Mouse (Mus musculus): ENCODE results near the gene Creb3.
"Not testable (repeated sequence)": the region's sequence is repeated elsewhere in the genome, so short reads cannot be mapped to it uniquely, and the experiment has no call there.

The Creb3 gene

GRCm38 (mm10) chr4:43561997-43562768, at the start of gene Creb3, which contains the start of gene Tln1:
Gene Creb3 (plus strand): TSS chr4:43562332.
Gene Tln1 (minus strand): TSS chr4:43562691.
- peak; percentile 98 for DNase-seq (ENCODE audit: low read depth, low spot score)

- no peak for DNase-seq (ENCODE audit: low read depth, low spot score)
These were observed 49.5 kb upstream of the Creb3 start for GRCm38 (mm10) chr4:43512653-43513052.

DNA sequence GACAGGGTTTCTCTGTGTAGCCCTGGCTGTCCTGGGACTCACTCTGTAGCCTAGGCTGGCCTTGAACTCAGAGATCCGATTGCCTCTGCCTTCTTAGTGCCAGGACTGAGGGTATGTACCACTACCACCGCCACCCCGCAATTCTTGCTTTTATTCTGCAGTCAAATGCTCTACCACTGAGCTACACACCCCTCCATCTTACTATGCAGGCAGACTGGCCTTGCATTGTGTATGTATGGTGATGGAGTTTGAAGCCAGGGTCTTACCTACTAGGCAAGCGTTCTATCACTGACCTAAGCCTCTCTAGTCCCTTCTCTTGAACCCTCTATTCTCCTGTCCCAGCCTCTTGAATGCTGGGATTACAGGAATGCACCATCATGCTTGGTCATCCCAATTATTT, 48.8 kb upstream of the Creb3 start:
- DNase-seq (ENCODE audit: low read depth, low spot score), result no peak

- DNase-seq (ENCODE audit: low read depth, low spot score), result no peak
These were observed 48.3 kb upstream of the Creb3 start for GRCm38 (mm10) chr4:43513791-43514190.

GRCm38 (mm10) chr4:43515764-43516708, 46.1 kb upstream of the Creb3 start:
- no peak for DNase-seq (ENCODE audit: low read depth, low spot score)

DNA sequence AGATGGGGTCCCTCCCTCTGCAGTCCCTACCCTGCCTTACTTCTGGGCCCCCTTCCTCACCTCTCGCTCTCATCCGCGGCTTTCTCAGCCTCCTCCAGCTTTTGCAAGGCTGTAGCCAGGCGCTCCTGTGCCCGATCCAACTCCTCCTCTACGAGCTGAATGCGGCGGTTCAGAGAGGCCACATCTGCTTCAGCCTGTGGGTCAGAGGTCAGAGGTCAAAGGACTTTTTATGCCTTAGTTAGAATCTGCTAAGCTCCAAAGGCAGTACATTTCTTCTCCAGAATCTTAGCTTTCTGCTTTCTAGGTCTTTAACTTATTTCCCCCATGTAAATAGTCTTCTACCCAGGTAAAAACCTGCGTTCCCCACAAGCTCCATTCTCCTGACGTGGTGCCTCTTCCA, 42.6 kb upstream of the Creb3 start:
- no peak for DNase-seq (ENCODE audit: low read depth, low spot score)

- DNase-seq (ENCODE audit: low read depth, low spot score), result peak; percentile 77
These were observed 42.2 kb upstream of the Creb3 start for GRCm38 (mm10) chr4:43519956-43520355.

GRCm38 (mm10) chr4:43527880-43528279, 34.3 kb upstream of the Creb3 start:
- DNase-seq (ENCODE audit: low read depth, low spot score), result peak; percentile 72

GRCm38 (mm10) chr4:43528487-43528886, 33.6 kb upstream of the Creb3 start:
- DNase-seq (ENCODE audit: low read depth, low spot score), result peak; percentile 54

- no peak for DNase-seq (ENCODE audit: low read depth, low spot score)
These were observed 32.0 kb upstream of the Creb3 start for GRCm38 (mm10) chr4:43530081-43530501.

DNA sequence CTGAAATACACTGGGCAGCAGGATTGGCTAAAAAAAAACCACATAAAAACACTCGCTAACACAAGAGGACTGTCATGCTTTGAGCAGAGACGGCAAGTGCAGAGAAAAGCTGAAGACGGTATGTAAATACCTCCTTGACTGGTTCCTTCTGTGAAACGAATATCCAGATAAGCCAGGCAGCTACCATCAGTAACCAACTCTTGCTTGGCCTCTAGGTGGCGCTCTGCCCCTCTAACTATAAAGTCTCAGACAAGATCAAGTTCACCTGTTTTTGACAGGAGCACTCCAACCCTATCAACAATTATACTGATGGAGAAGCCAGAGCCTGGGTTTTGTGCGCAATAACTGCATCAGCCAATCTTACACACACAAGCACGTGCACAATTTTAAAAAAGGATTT, 31.6 kb upstream of the Creb3 start:
- peak; percentile 87 for DNase-seq (ENCODE audit: low read depth, low spot score)

DNA sequence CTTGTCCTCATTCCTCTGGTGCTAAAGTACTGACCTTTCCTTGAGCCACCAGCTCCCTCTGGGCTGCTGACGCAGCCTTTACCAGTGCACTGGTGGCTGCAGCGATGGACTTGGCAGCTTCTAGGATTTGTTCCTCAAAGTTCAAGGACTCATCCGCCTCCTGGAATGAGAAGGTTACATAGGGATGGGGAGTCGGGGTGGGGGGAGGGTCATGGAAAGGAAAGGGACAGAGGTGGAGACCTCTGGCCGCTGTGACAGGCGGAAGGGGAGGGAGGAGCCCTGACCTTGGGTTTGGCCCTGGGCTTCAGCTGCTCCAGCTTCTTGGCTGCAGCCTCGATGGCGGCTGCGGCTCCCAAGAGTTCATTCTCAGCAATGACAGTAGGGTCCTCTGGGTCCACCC, 28.9 kb upstream of the Creb3 start:
- DNase-seq (ENCODE audit: low read depth, low spot score), result no peak

DNA sequence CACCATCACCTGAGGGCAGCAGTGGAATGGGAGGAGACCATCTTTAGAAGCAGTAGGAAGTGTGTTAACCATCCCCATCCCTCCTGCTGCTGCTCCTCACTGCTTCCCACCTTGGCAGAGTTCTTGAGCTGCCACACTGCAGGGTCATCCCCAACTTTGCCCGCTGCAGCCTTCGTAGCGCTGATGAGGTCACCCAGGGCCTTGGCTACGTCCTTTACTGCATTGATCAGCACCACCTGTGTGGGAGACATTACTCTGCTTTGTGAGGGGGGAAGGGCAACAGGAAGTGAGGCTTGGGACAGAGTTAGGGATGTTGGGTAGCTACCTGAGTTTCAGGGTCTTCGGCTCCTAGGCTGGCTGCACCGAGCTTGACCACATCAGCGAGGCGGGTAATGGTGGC, 26.5 kb upstream of the Creb3 start:
- DNase-seq (ENCODE audit: low read depth, low spot score), result no peak

GRCm38 (mm10) chr4:43536031-43536430, 26.1 kb upstream of the Creb3 start:
- DNase-seq (ENCODE audit: low read depth, low spot score), result no peak

GRCm38 (mm10) chr4:43542044-43542443, 20.1 kb upstream of the Creb3 start:
- DNase-seq (ENCODE audit: low read depth, low spot score), result no peak

DNA sequence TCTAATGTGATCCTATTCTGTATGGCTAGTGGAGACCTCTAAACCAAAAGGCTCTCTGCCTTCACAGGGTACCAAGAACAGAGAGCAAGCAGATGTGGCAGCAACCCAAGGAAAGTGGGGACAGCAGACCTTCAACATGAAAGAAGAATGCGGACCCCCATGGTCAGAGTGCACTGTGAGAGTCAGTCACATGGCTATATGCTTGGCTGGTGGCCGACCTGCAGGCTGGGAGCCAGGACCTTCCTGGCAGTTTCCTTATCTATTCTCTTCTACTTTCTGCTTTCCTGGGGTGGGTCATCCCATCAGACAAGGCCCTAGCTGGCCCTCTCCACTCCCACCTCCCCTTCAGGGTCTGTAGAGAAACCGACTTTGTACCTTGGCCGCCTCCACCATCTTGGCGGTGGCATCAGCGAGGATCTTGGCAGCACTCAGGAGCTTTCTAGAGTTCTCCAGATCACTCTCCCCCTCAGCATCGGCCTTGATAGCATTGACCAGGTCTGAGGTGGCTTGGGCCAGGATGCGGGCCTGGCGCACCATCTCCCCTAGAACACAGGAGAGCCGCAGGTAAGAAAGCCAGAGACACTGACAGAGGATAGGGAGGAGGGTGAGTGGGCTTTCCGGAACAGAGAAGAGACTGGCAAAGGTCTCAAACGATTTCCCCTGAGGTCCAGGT, 15.6 kb upstream of the Creb3 start:
- no peak for DNase-seq (ENCODE audit: low read depth, low spot score)

GRCm38 (mm10) chr4:43547160-43547559, 15.0 kb upstream of the Creb3 start:
- DNase-seq (ENCODE audit: low read depth, low spot score), result no peak

GRCm38 (mm10) chr4:43549055-43549454, 13.1 kb upstream of the Creb3 start:
- DNase-seq (ENCODE audit: low read depth, low spot score), result no peak

- DNase-seq (ENCODE audit: low read depth, low spot score), result not testable (repeated sequence)
These were observed 10.3 kb upstream of the Creb3 start for GRCm38 (mm10) chr4:43551854-43552253.

- DNase-seq (ENCODE audit: low read depth, low spot score), result no peak
These were observed 9.7 kb upstream of the Creb3 start for GRCm38 (mm10) chr4:43552437-43552836.

DNA sequence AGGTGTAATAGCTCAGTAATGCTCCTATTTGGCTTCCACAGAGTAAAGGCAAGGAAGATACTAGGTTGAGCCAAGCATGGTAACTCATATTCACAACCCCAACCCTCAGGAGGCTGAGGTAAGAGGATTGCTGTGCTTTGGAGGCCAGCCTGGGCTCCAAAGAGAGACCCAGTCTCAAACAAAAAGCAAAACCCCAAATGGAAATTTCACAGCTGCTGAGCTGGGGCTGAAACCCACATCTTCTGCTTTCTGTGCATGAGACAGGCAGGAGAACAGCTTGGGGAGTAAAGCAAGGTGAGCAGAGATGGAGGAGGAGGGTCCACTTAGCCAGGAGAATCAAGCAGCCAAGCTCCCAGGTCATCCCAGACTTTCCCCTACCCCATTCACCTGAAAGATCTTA, 8.2 kb upstream of the Creb3 start:
- no peak for DNase-seq (ENCODE audit: low read depth, low spot score)

DNA sequence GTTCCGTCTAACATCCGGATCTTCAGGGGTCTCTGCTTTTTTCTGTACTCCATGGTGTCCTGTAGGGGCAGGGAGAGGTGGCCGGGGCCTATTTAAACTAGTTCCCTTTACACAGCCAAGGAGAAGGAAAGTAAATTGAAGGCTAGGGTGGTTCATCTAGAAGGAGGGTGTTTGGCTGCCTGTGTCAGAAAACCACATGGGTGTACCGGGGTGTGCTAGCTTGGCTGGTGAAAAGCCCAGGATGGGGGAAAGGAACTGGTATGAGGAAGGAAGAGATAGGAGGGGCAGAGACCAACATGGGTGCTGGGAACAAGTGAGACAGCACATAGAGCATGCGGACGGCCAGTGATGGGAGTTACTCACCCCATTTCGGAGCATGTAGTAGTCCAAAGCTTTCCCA, 6.2 kb upstream of the Creb3 start:
- DNase-seq (ENCODE audit: low read depth, low spot score), result no peak

Measured in ES-CJ7 (cell line).